Mouse (Mus musculus) CH12.LX (cell line): Measurements from ENCODE around the gene Akap10. TPM values are rescaled to one million over a fixed set of nuclear protein-coding genes. Genes with fewer than 3 reads are reported as not detected.
A peak's percentile ranks its signal among the peaks of the same experiment; 100 is the strongest.

Experiments used
- DNase-seq: peaks from one replicate; pipeline ENCODE4 v3.0.0-alpha.2; 2013; ENCODE audit errors: extremely low read depth
- H3K27ac ChIP-seq: 2 replicates; pipeline ENCODE4 v1.5.1; 2012; ENCODE audit warnings: low read depth, mild to moderate bottlenecking, control low read depth, moderate library complexity; ENCODE audit not compliant: insufficient read depth
- H3K27me3 ChIP-seq: replicated peaks from 2 replicates; pipeline ENCODE3; 2012; ENCODE audit warnings: inconsistent platforms
- H3K36me3 ChIP-seq, 2 experiments: replicated peaks in 1 of 2; 2 replicates each; pipeline versions ENCODE3 to v1.6.1; 2012; ENCODE audit warnings: inconsistent platforms in 1 of 2, low read length in 1 of 2, mild to moderate bottlenecking in 1 of 2, mixed read lengths in 1 of 2, moderate library complexity in 1 of 2; ENCODE audit not compliant: control insufficient read depth in 1 of 2, insufficient read depth in 1 of 2
- H3K4me1 ChIP-seq, 2 experiments: 2 replicates each; pipeline ENCODE4 v1.6.1; 2012; ENCODE audit warnings: inconsistent platforms in 1 of 2, moderate library complexity in 1 of 2; ENCODE audit not compliant: insufficient read depth in 2 of 2, control insufficient read depth in 1 of 2
- H3K4me2 ChIP-seq: 2 replicates; pipeline ENCODE4 v1.6.1; 2012; ENCODE audit warnings: low read depth, mild to moderate bottlenecking, control low read depth; ENCODE audit not compliant: poor library complexity, insufficient read depth, severe bottlenecking
- H3K4me3 ChIP-seq, 3 experiments: fragments of 150-350 bp in 1 of 3; sonication (generic) in 1 of 3; replicated peaks in 1 of 3; 2 replicates each; pipeline versions ENCODE3 to v1.5.1; 2011 to 2012; ENCODE audit warnings: low read depth in 2 of 3, low read length in 2 of 3, mild to moderate bottlenecking in 2 of 3, moderate library complexity in 2 of 3, control low read depth in 1 of 3, improper control_type of control experiment in 1 of 3, inconsistent platforms in 1 of 3, mixed read lengths in 1 of 3; ENCODE audit not compliant: poor library complexity in 1 of 3
- H3K79me2 ChIP-seq: replicated peaks from 2 replicates; pipeline ENCODE4 v1.6.1; 2012; ENCODE audit warnings: mild to moderate bottlenecking, moderate library complexity; ENCODE audit not compliant: control insufficient read depth, poor library complexity, insufficient read depth, severe bottlenecking; ENCODE audit errors: extremely low read depth
- H3K9ac ChIP-seq: 2 replicates; pipeline ENCODE4 v1.6.1; 2012; ENCODE audit warnings: low read depth, mild to moderate bottlenecking, control low read depth, moderate library complexity; ENCODE audit not compliant: insufficient read depth
- H3K9me3 ChIP-seq: replicated peaks from 2 replicates; pipeline ENCODE3; 2012; ENCODE audit warnings: low read length, inconsistent platforms, mixed read lengths
- CHD1 ChIP-seq: IDR thresholded peaks from 2 replicates; pipeline ENCODE4 v1.6.1; 2012; ENCODE audit warnings: low read depth, low read length, improper control_type of control experiment, inconsistent platforms
- CHD2 ChIP-seq: IDR thresholded peaks from 2 replicates; pipeline ENCODE4 v1.6.1; 2011; ENCODE audit warnings: low read length, improper control_type of control experiment
- CTCF ChIP-seq, 2 experiments: IDR thresholded peaks in 1 of 2; conservative IDR thresholded peaks in 1 of 2; 2 replicates each; pipeline ENCODE4 v1.5.1; 2011 to 2012; ENCODE audit warnings: low read depth in 2 of 2, low read length in 2 of 2, improper control_type of control experiment in 1 of 2, inconsistent platforms in 1 of 2, mild to moderate bottlenecking in 1 of 2, moderate library complexity in 1 of 2
- E2F4 ChIP-seq: IDR thresholded peaks from 2 replicates; pipeline ENCODE4 v1.6.1; 2011; ENCODE audit warnings: low read depth, low read length, improper control_type of control experiment; ENCODE audit not compliant: insufficient replicate concordance
- ELF1 ChIP-seq: IDR thresholded peaks from 2 replicates; pipeline ENCODE4 v1.6.1; 2014; ENCODE audit warnings: low read depth, mild to moderate bottlenecking, inconsistent platforms, low read length, improper control_type of control experiment
- EP300 ChIP-seq: IDR thresholded peaks from 2 replicates; pipeline ENCODE4 v1.6.1; 2011; ENCODE audit warnings: low read length, improper control_type of control experiment
- ETS1 ChIP-seq: conservative IDR thresholded peaks from 2 replicates; pipeline ENCODE4 v1.6.1; 2012; ENCODE audit warnings: low read depth, mild to moderate bottlenecking, inconsistent platforms, low read length, improper control_type of control experiment, moderate library complexity
- GABPA ChIP-seq: IDR thresholded peaks from 2 replicates; pipeline ENCODE4 v1.6.1; 2012; ENCODE audit warnings: low read depth, low read length, improper control_type of control experiment, inconsistent platforms; ENCODE audit not compliant: insufficient replicate concordance
- IRF4 ChIP-seq: IDR thresholded peaks from 2 replicates; pipeline ENCODE4 v1.6.1; 2014; ENCODE audit warnings: low read depth, mild to moderate bottlenecking, inconsistent platforms, low read length, improper control_type of control experiment
- JUN ChIP-seq: IDR thresholded peaks from 2 replicates; pipeline ENCODE4 v1.6.1; 2011; ENCODE audit warnings: low read depth, mild to moderate bottlenecking, low read length, improper control_type of control experiment, moderate library complexity; ENCODE audit not compliant: insufficient read depth
- JUND ChIP-seq: conservative IDR thresholded peaks from 2 replicates; pipeline ENCODE4 v1.6.1; 2011; ENCODE audit warnings: low read depth, low read length, improper control_type of control experiment
- KAT2A ChIP-seq: IDR thresholded peaks from 2 replicates; pipeline ENCODE4 v1.6.1; 2012; ENCODE audit warnings: low read length, improper control_type of control experiment, inconsistent platforms; ENCODE audit not compliant: insufficient replicate concordance
- MAFK ChIP-seq: IDR thresholded peaks from 2 replicates; pipeline ENCODE4 v1.6.1; 2011; ENCODE audit warnings: low read length, improper control_type of control experiment; ENCODE audit not compliant: insufficient replicate concordance
- MAX ChIP-seq: IDR thresholded peaks from 2 replicates; pipeline ENCODE4 v1.6.1; 2011; ENCODE audit warnings: low read length, improper control_type of control experiment
- MAZ ChIP-seq: IDR thresholded peaks from 2 replicates; pipeline ENCODE4 v1.6.1; 2012; ENCODE audit warnings: low read depth, mild to moderate bottlenecking, inconsistent platforms, low read length, improper control_type of control experiment, moderate library complexity
- MXI1 ChIP-seq: IDR thresholded peaks from 2 replicates; pipeline ENCODE4 v1.6.1; 2011; ENCODE audit warnings: mild to moderate bottlenecking, low read depth, low read length, improper control_type of control experiment
- PAX5 ChIP-seq: IDR thresholded peaks from 2 replicates; pipeline ENCODE4 v1.6.1; 2012; ENCODE audit warnings: low read length, inconsistent platforms, mixed read lengths
- RAD21 ChIP-seq: IDR thresholded peaks from 2 replicates; pipeline ENCODE4 v1.6.1; 2011; ENCODE audit warnings: low read depth, mild to moderate bottlenecking, low read length, improper control_type of control experiment, moderate library complexity
- SMC3 ChIP-seq: IDR thresholded peaks from 2 replicates; pipeline ENCODE4 v1.6.1; 2011; ENCODE audit warnings: low read depth, low read length, improper control_type of control experiment
- TBP ChIP-seq: conservative IDR thresholded peaks from 2 replicates; pipeline ENCODE4 v1.6.1; 2011; ENCODE audit warnings: low read depth, low read length, improper control_type of control experiment
- USF1 ChIP-seq: IDR thresholded peaks from 2 replicates; pipeline ENCODE4 v1.6.1; 2014; ENCODE audit warnings: low read depth, mild to moderate bottlenecking, inconsistent platforms, low read length, improper control_type of control experiment
- ZC3H11A ChIP-seq: IDR thresholded peaks from 2 replicates; pipeline ENCODE4 v1.6.1; 2012; ENCODE audit warnings: low read depth, mild to moderate bottlenecking, inconsistent platforms, low read length, improper control_type of control experiment
- ZKSCAN1 ChIP-seq: IDR thresholded peaks from 2 replicates; pipeline ENCODE4 v1.6.1; 2012; ENCODE audit warnings: low read depth, inconsistent platforms, low read length, improper control_type of control experiment, borderline replicate concordance
- ZNF384 ChIP-seq: IDR thresholded peaks from 2 replicates; pipeline ENCODE4 v1.6.1; 2012; ENCODE audit warnings: low read depth, low read length, improper control_type of control experiment, inconsistent platforms
- dilution Hi-C: fragments of 300-500 bp; cut with MboI; formaldehyde crosslinking; loops from 2 replicates; pipeline ENCODE4 v1.14.3; 2020; ENCODE audit warnings: low sequenced_read_pairs; ENCODE audit not compliant: extremely low pct_unique_long_range_greater_than_20kb, extremely low pct_ligation_motif_present
- in situ Hi-C: fragments of 300-500 bp; cut with MboI; formaldehyde crosslinking; loops from 3 replicates; pipeline ENCODE4 v1.14.3; 2019; ENCODE audit warnings: low sequenced_read_pairs, low pct_ligation_motif_present, low pct_unique_long_range_greater_than_20kb, mixed read lengths
- polyA plus RNA-seq: library from polyadenylated mRNA; unstranded; fragments of >175 nt; gene quantifications from 2 replicates; pipeline ENCODE4 v1.2.1, GENCODE M21; 2012; ENCODE audit warnings: low read depth; ENCODE audit not compliant: insufficient read length
- total RNA-seq, 2 experiments: library from RNA; depleted of rRNA; stranded (reverse); fragments of 300-350 nt in 1 of 2; fragments of >200 nt in 1 of 2; gene quantifications; 2 replicates each; pipeline ENCODE4 v1.2.3; 2012 to 2014

Akap10 gene
- total and polyA plus RNA-seq, 3 experiments, result 24.1 to 38.4 (median 25.3) TPM

DNA sequence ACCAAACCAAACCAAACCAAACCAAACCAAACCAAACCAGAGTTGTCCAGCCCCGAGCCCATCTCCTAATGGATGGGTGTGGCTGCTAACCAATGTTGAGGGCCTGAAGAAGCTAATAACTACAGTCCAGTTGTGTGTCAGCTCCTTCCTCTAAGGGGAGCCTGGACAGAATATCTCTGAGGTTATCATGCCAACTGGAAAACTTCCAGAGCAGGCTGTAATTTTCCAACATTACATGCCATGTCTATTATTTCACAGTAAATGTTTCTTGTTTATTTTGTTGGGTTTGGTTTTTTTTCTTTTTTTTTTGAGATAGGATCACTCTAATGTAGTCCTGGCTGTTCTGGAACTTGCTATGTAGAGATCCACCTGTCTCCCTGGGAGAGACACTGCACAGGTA is 70.7 kb downstream of the Akap10 start:
- H3K4me3 ChIP-seq, result no peak overlapping the region
- dilution Hi-C loops (no loop called here), in situ Hi-C loops (no loop called here)
- H3K9ac ChIP-seq, result no peak overlapping the region
- no peak overlapping the region for H3K27ac ChIP-seq
- no peaks in the 10 kb centered on the region for H3K79me2 ChIP-seq
- no peak for DNase-seq
- TF ChIP-seq JUND (no peak), MXI1 (no peak), MAZ (no peak), MAX (no peak), TBP (no peak), CHD2 (no peak), SMC3 (no peak)
- H3K36me3 ChIP-seq, result peaks cover 0 to 5% of the 10 kb centered on the region in 2 experiments
- no peak overlapping the region for H3K4me2 ChIP-seq
- peaks cover 4 to 25% of the 10 kb centered on the region in 2 experiments; a peak in 3 of 4 replicates for H3K4me1 ChIP-seq
- no peaks in the 10 kb centered on the region for H3K27me3 ChIP-seq
- no peaks in the 10 kb centered on the region for H3K9me3 ChIP-seq

DNA sequence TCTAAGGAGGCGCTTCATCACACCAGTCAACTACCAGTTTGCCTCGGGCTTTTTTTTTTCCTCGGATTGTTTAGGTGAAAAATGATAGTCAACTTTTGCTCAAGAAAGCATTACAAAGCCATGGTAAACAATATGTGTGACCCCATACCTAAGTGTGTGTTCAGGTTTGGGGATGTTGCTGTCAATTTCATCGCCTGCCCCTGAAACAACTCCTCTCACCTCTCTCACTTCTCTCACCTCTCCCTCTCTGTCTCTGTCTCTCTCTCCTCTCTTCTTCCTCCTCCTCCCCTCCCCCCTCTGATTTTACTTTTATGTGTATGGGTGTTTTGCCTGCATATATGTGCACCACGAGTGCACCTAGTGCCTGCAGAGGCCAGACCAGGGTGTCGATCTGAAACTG is 74.5 kb downstream of the Akap10 start:
- Histone ChIP-seq H3K9me3 (no peaks in the 10 kb centered on the region), H3K4me1 (peaks cover 0 to 6% of the 10 kb centered on the region in 2 experiments; a peak in 2 of 4 replicates), H3K36me3 (no peaks in the 10 kb centered on the region), H3K27ac (no peak overlapping the region), H3K4me3 (peak overlapping the region; percentile 67 to 86 (median 82)), H3K4me2 (peak overlapping the region; percentile 73), H3K9ac (peak overlapping the region; percentile 77), H3K79me2 (no peaks in the 10 kb centered on the region), H3K27me3 (no peaks in the 10 kb centered on the region)
- no peak for DNase-seq
- in situ Hi-C loops, result no loop called here
- TF ChIP-seq ZNF384 (peak; percentile 14; the same call in 1 of the 2 replicates), PAX5 (no peak)
- dilution Hi-C loops, result no loop called here

DNA sequence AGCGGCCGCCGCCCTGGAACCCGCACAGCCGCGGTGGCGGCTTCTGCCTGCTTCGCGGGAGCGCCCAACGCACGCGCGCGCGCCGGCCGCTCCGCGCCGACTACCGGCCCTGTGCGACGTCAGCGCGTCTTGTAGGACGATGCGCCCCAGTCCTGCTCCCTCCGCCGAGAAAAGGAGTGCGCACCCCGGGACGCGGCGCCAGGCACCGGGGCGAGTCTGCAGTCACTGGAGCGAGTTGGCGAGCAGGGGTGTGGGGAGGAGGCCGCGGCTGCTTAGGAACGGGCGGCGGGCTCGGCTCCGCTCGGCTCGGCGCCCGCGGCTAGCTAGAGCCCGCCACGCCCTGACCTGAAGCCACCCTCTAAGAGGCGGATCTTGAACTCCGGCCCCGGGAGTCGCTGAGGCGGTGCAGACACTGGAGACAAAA is 75.1 kb downstream of the Akap10 start, which contains the start of gene Ulk2:
Gene Ulk2, minus strand, starts transcription at position 86 of the 424 bp plus-strand sequence.
- peak within 1 kb of the TSS; percentile 53 for H3K27ac ChIP-seq
- TF ChIP-seq KAT2A, result peak; percentile 98
- TF ChIP-seq ZNF384, result no peak
- TF ChIP-seq CHD1, result no peak
- TF ChIP-seq USF1, result no peak
- no peak for TF ChIP-seq PAX5
- no peak for TF ChIP-seq JUN
- peak; percentile 82 for TF ChIP-seq CHD2
- TF ChIP-seq IRF4, result peak; percentile 78
- no peak for TF ChIP-seq E2F4
- TF ChIP-seq ZC3H11A, result no peak
- no peak for TF ChIP-seq GABPA
- TF ChIP-seq EP300, result no peak
- no peak for TF ChIP-seq SMC3
- no peak for TF ChIP-seq JUND
- TF ChIP-seq ZKSCAN1, result no peak; the same call in 1 of the 2 replicates
- TF ChIP-seq ELF1, result peak; percentile 80
- TF ChIP-seq RAD21, result no peak
- no peak; the same call in 1 of the 2 replicates for TF ChIP-seq MAFK
- TF ChIP-seq MAX, result peak; percentile 50
- TF ChIP-seq ETS1, result no peak; the same call in 1 of the 2 replicates
- no peak for TF ChIP-seq CTCF (conservative IDR thresholded peaks at IDR 0.05 in 1 of 2, IDR thresholded peaks at IDR 0.05 in 1 of 2; ENCODE audit: low read depth in 2 of 2, low read length in 2 of 2)
- no peak; the same call in 1 of the 2 replicates for TF ChIP-seq MAZ

More for the DNA sequence above, 75.1 kb downstream of the Akap10 start, which contains the start of gene Ulk2:
- Histone ChIP-seq H3K4me1 (peaks cover 0 to 6% of the 10 kb centered on the region in 2 experiments; a peak in 2 of 4 replicates), H3K4me3 (peak within 1 kb of the TSS; percentile 67 to 86 (median 82)), H3K4me2 (peak within 1 kb of the TSS; percentile 73), H3K9ac (peak within 1 kb of the TSS; percentile 77), H3K79me2 (no peaks in the 10 kb centered on the region), H3K27me3 (no peaks in the 10 kb centered on the region), H3K36me3 (no peaks in the 10 kb centered on the region), H3K9me3 (no peaks in the 10 kb centered on the region)
- dilution Hi-C loops (no loop called here), in situ Hi-C loops (no loop called here)
- peak; percentile 77 for DNase-seq
